Mouse (Mus musculus): Measurements from ENCODE around the gene Dpf3. TPM values are rescaled to one million over a fixed set of nuclear protein-coding genes. Genes with fewer than 3 reads are reported as not detected.

Dpf3 gene
- polyA plus RNA-seq, 1 experiment from 2014 or later = 3.0 TPM

- no peak overlapping the region for H3K27ac ChIP-seq
- peak overlapping the region; percentile 75 for H3K9ac ChIP-seq
Observed at GRCm38 (mm10) chr12:83521083-83521482, 33.6 kb upstream of the Dpf3 start.

GRCm38 (mm10) chr12:83520311-83520890, 32.9 kb upstream of the Dpf3 start, which contains the start of gene Dcaf4:
Gene Dcaf4 (plus strand): TSS chr12:83520466.
- Histone ChIP-seq H3K36me3 (no peaks in the 10 kb centered on the region), H3K4me3 (peak within 1 kb of the TSS; percentile 60), H3K27ac (peak within 1 kb of the TSS; percentile 65), H3K27me3 (no peaks in the 10 kb centered on the region), H3K4me1 (peaks cover 19% of the 10 kb centered on the region), H3K9me3 (no peaks in the 10 kb centered on the region), H3K9ac (peak within 1 kb of the TSS; percentile 75), H3K4me2 (peak within 1 kb of the TSS; percentile 65)
- under 1% methylated on average over 32 of the region's 32 CpGs for WGBS
- peak; percentile 96 for ATAC-seq (ENCODE audit: insufficient number of reproducible peaks, insufficient read depth, low FRiP score, low TSS enrichment, low read depth)

More at GRCm38 (mm10) chr12:83521083-83521482, 33.6 kb upstream of the Dpf3 start:
- Histone ChIP-seq H3K27me3 (no peaks in the 10 kb centered on the region), H3K4me1 (peaks cover 23% of the 10 kb centered on the region), H3K36me3 (no peaks in the 10 kb centered on the region), H3K4me3 (peak overlapping the region; percentile 60), H3K9me3 (no peaks in the 10 kb centered on the region), H3K4me2 (peak overlapping the region; percentile 65)
- no peak for ATAC-seq (ENCODE audit: insufficient number of reproducible peaks, insufficient read depth, low FRiP score, low TSS enrichment, low read depth)
- 42% methylated on average over 8 of the region's 8 CpGs for WGBS

- no peak for ATAC-seq (ENCODE audit: insufficient number of reproducible peaks, insufficient read depth, low FRiP score, low TSS enrichment, low read depth)
- no peak overlapping the region for H3K27ac ChIP-seq
- no peak overlapping the region for H3K4me3 ChIP-seq
- H3K27me3 ChIP-seq = no peaks in the 10 kb centered on the region
- peaks cover 24% of the 10 kb centered on the region for H3K4me1 ChIP-seq
- H3K9me3 ChIP-seq = no peaks in the 10 kb centered on the region
- no peak overlapping the region for H3K9ac ChIP-seq
- WGBS = 78% methylated on average over 3 of the region's 3 CpGs
- no peaks in the 10 kb centered on the region for H3K36me3 ChIP-seq
- no peak overlapping the region for H3K4me2 ChIP-seq
Observed at GRCm38 (mm10) chr12:83517580-83517979, 30.1 kb upstream of the Dpf3 start.

GRCm38 (mm10) chr12:83514216-83514615, 26.7 kb upstream of the Dpf3 start:
- WGBS = 73% methylated on average over 4 of the region's 4 CpGs

GRCm38 (mm10) chr12:83513185-83513584, 25.7 kb upstream of the Dpf3 start:
- no peak overlapping the region for H3K27ac ChIP-seq
- H3K4me2 ChIP-seq = no peak overlapping the region
- ATAC-seq (ENCODE audit: insufficient number of reproducible peaks, insufficient read depth, low FRiP score, low TSS enrichment, low read depth) = no peak
- H3K4me3 ChIP-seq = no peak overlapping the region
- no peaks in the 10 kb centered on the region for H3K9me3 ChIP-seq
- no peak overlapping the region for H3K9ac ChIP-seq
- H3K4me1 ChIP-seq = peaks cover 11% of the 10 kb centered on the region
- no peaks in the 10 kb centered on the region for H3K27me3 ChIP-seq
- WGBS = 25% methylated on average over 5 of the region's 5 CpGs
- H3K36me3 ChIP-seq = no peaks in the 10 kb centered on the region

More at GRCm38 (mm10) chr12:83514216-83514615, 26.7 kb upstream of the Dpf3 start:
- Histone ChIP-seq H3K27ac (no peak overlapping the region), H3K9me3 (no peaks in the 10 kb centered on the region), H3K4me2 (no peak overlapping the region), H3K4me1 (peaks cover 11% of the 10 kb centered on the region), H3K4me3 (no peak overlapping the region), H3K36me3 (no peaks in the 10 kb centered on the region), H3K9ac (no peak overlapping the region), H3K27me3 (no peaks in the 10 kb centered on the region)
- no peak for ATAC-seq (ENCODE audit: insufficient number of reproducible peaks, insufficient read depth, low FRiP score, low TSS enrichment, low read depth)

- 36% methylated on average over 4 of the region's 4 CpGs for WGBS
- H3K27me3 ChIP-seq = no peaks in the 10 kb centered on the region
- H3K36me3 ChIP-seq = no peaks in the 10 kb centered on the region
- no peak for ATAC-seq (ENCODE audit: insufficient number of reproducible peaks, insufficient read depth, low FRiP score, low TSS enrichment, low read depth)
- no peak overlapping the region for H3K4me2 ChIP-seq
- no peak overlapping the region for H3K27ac ChIP-seq
- H3K9ac ChIP-seq = no peak overlapping the region
- H3K4me3 ChIP-seq = no peak overlapping the region
- no peaks in the 10 kb centered on the region for H3K9me3 ChIP-seq
- H3K4me1 ChIP-seq = peaks cover 11% of the 10 kb centered on the region
Observed at GRCm38 (mm10) chr12:83512783-83513182, 25.3 kb upstream of the Dpf3 start.

GRCm38 (mm10) chr12:83510586-83510985, 23.1 kb upstream of the Dpf3 start:
- H3K27me3 ChIP-seq = no peaks in the 10 kb centered on the region
- H3K36me3 ChIP-seq = no peaks in the 10 kb centered on the region
- H3K27ac ChIP-seq = no peak overlapping the region
- ATAC-seq (ENCODE audit: insufficient number of reproducible peaks, insufficient read depth, low FRiP score, low TSS enrichment, low read depth) = no peak
- no peak overlapping the region for H3K9ac ChIP-seq
- H3K4me2 ChIP-seq = no peak overlapping the region
- H3K4me3 ChIP-seq = no peak overlapping the region
- H3K9me3 ChIP-seq = no peaks in the 10 kb centered on the region
- peaks cover 11% of the 10 kb centered on the region for H3K4me1 ChIP-seq
- WGBS = 77% methylated on average over 5 of the region's 5 CpGs

- 87% methylated on average over 10 of the region's 10 CpGs for WGBS
- no peak for ATAC-seq (ENCODE audit: insufficient number of reproducible peaks, insufficient read depth, low FRiP score, low TSS enrichment, low read depth)
- no peaks in the 10 kb centered on the region for H3K36me3 ChIP-seq
Observed at GRCm38 (mm10) chr12:83506543-83506942, 19.0 kb upstream of the Dpf3 start.

GRCm38 (mm10) chr12:83502190-83502589, 14.7 kb upstream of the Dpf3 start:
- no peak for ATAC-seq (ENCODE audit: insufficient number of reproducible peaks, insufficient read depth, low FRiP score, low TSS enrichment, low read depth)
- H3K9ac ChIP-seq = no peak overlapping the region
- 3% methylated on average over 9 of the region's 9 CpGs for WGBS

More at GRCm38 (mm10) chr12:83506543-83506942, 19.0 kb upstream of the Dpf3 start:
- Histone ChIP-seq H3K27ac (no peak overlapping the region), H3K9me3 (no peaks in the 10 kb centered on the region), H3K9ac (no peak overlapping the region), H3K4me2 (no peak overlapping the region), H3K4me3 (no peak overlapping the region), H3K4me1 (no peaks in the 10 kb centered on the region), H3K27me3 (no peaks in the 10 kb centered on the region)

GRCm38 (mm10) chr12:83499256-83499655, 11.7 kb upstream of the Dpf3 start:
- no peak overlapping the region for H3K4me2 ChIP-seq
- H3K9ac ChIP-seq = no peak overlapping the region
- H3K27ac ChIP-seq = no peak overlapping the region
- no peaks in the 10 kb centered on the region for H3K9me3 ChIP-seq
- no peaks in the 10 kb centered on the region for H3K27me3 ChIP-seq
- H3K4me1 ChIP-seq = 0 out of 2 replicates have a peak, but pooled peaks cover 5% of the 10 kb centered on the region
- H3K4me3 ChIP-seq = no peak overlapping the region
- no peaks in the 10 kb centered on the region for H3K36me3 ChIP-seq
- 76% methylated on average over 5 of the region's 5 CpGs for WGBS
- no peak for ATAC-seq (ENCODE audit: insufficient number of reproducible peaks, insufficient read depth, low FRiP score, low TSS enrichment, low read depth)

More at GRCm38 (mm10) chr12:83502190-83502589, 14.7 kb upstream of the Dpf3 start:
- H3K9me3 ChIP-seq = no peaks in the 10 kb centered on the region
- H3K27me3 ChIP-seq = no peaks in the 10 kb centered on the region
- H3K4me2 ChIP-seq = no peak overlapping the region
- H3K36me3 ChIP-seq = no peaks in the 10 kb centered on the region
- H3K27ac ChIP-seq = no peak overlapping the region
- H3K4me1 ChIP-seq = 0 out of 2 replicates have a peak, but pooled peaks cover 5% of the 10 kb centered on the region
- no peak overlapping the region for H3K4me3 ChIP-seq

GRCm38 (mm10) chr12:83497959-83498358, 10.4 kb upstream of the Dpf3 start:
- 74% methylated on average over 3 of the region's 3 CpGs for WGBS
- Histone ChIP-seq H3K27ac (no peak overlapping the region), H3K4me2 (no peak overlapping the region), H3K9me3 (no peaks in the 10 kb centered on the region), H3K27me3 (no peaks in the 10 kb centered on the region), H3K4me1 (0 out of 2 replicates have a peak, but pooled peaks cover 5% of the 10 kb centered on the region), H3K9ac (no peak overlapping the region), H3K36me3 (no peaks in the 10 kb centered on the region), H3K4me3 (no peak overlapping the region)
- ATAC-seq (ENCODE audit: insufficient number of reproducible peaks, insufficient read depth, low FRiP score, low TSS enrichment, low read depth) = no peak

GRCm38 (mm10) chr12:83496736-83497135, 9.2 kb upstream of the Dpf3 start:
- Histone ChIP-seq H3K4me3 (no peak overlapping the region), H3K4me1 (0 out of 2 replicates have a peak, but pooled peaks cover 5% of the 10 kb centered on the region), H3K27ac (no peak overlapping the region), H3K36me3 (no peaks in the 10 kb centered on the region), H3K27me3 (no peaks in the 10 kb centered on the region), H3K9me3 (no peaks in the 10 kb centered on the region), H3K4me2 (no peak overlapping the region), H3K9ac (no peak overlapping the region)
- no peak for ATAC-seq (ENCODE audit: insufficient number of reproducible peaks, insufficient read depth, low FRiP score, low TSS enrichment, low read depth)
- WGBS = 91% methylated on average over 6 of the region's 6 CpGs
